Mouse (Mus musculus) stomach, embryonic 14.5 days (tissue): Measurements from ENCODE around the gene Ctu1. TPM values are rescaled to one million over a fixed set of nuclear protein-coding genes. Genes with fewer than 3 reads are reported as not detected.
"Not testable (repeated sequence)": the region's sequence is repeated elsewhere in the genome, so short reads cannot be mapped to it uniquely, and the experiment has no call there.

ENCODE experiments used
- ATAC-seq: fragments of 200-750 bp; cut with Nextera tagmentation; 2 replicates; pipeline ENCODE4 v1.8.0; 2017; ENCODE audit warnings: low read depth, moderate TSS enrichment; ENCODE audit not compliant: insufficient number of reproducible peaks, insufficient read depth, low FRiP score
- H3K27ac ChIP-seq: fragments of 300-500 bp; sonication (generic); 2 replicates; pipeline ENCODE4 v1.5.1; 2014; ENCODE audit warnings: mild to moderate bottlenecking, low read length, moderate library complexity, mixed read lengths
- H3K27me3 ChIP-seq: fragments of 300-500 bp; sonication (generic); 2 replicates; pipeline ENCODE4 v1.6.1; 2014; ENCODE audit warnings: low read length, control low read depth, mixed read lengths; ENCODE audit not compliant: control insufficient read depth, insufficient read depth
- H3K36me3 ChIP-seq: fragments of 300-500 bp; sonication (generic); 2 replicates; pipeline ENCODE4 v1.6.1; 2014; ENCODE audit warnings: mild to moderate bottlenecking, control low read depth, low read length, moderate library complexity, mixed read lengths; ENCODE audit not compliant: control insufficient read depth, insufficient read depth
- H3K4me1 ChIP-seq: fragments of 300-500 bp; sonication (generic); 2 replicates; pipeline ENCODE4 v1.6.1; 2014; ENCODE audit warnings: low read length, control low read depth, mixed read lengths; ENCODE audit not compliant: control insufficient read depth, insufficient read depth
- H3K4me2 ChIP-seq: fragments of 300-500 bp; sonication (generic); replicated peaks from 2 replicates; pipeline ENCODE4 v1.6.1; 2014; ENCODE audit warnings: low read depth, low read length, control low read depth
- H3K4me3 ChIP-seq: fragments of 300-500 bp; sonication (generic); 2 replicates; pipeline ENCODE4 v1.5.1; 2014; ENCODE audit warnings: low read depth, low read length, control low read depth
- H3K9ac ChIP-seq: fragments of 300-500 bp; sonication (generic); replicated peaks from 2 replicates; pipeline ENCODE4 v1.6.1; 2014; ENCODE audit warnings: low read depth, mild to moderate bottlenecking, control low read depth, low read length, moderate library complexity, mixed read lengths
- H3K9me3 ChIP-seq: fragments of 300-500 bp; sonication (generic); 2 replicates; pipeline ENCODE4 v1.6.1; 2016; ENCODE audit warnings: low read depth, low read length, control low read depth; ENCODE audit not compliant: control insufficient read depth
- WGBS: fragments of 180-500 bp; shearing (Covaris S2); extraction: QIAGEN DNeasy Blood & Tissue Kit; methylation state at CpG from one replicate; pipeline ENCODE4 v1.1.7; 2014; 5-methylcytosine and 5-hydroxymethylcytosine counted together
- polyA plus RNA-seq: library from polyadenylated mRNA; unstranded; fragments of >200 nt; fragmentation: Nextera tagmentation; extraction: Ambion mirVana; gene quantifications from 2 replicates; pipeline ENCODE4 v1.2.1, GENCODE M21; 2014

The Ctu1 gene
- polyA plus RNA-seq, 1 experiment from 2014 or later, result 11.0 TPM

DNA sequence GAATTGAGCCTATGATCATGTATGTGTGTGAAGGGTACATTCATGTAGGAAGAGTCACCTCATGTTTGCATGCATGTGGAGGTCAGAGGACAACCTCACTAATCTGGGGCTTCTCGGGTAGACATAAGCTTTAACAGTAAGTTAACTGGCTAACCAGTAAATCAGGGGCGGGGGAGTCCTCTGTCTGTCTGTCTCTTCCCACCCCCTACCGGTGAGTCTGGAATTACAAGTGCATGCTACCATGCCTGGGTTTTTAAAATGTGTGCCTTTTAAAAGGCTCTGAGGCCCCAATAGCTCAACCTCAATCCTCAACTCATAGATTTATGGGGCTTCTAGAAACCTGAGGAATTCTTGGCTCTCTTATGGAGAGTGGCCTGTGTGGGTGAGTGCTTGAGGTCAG lies 3.2 kb upstream of the Ctu1 start:
- no peak overlapping the region for H3K9ac ChIP-seq
- no peak overlapping the region for H3K4me3 ChIP-seq
- no peaks in the 10 kb centered on the region for H3K36me3 ChIP-seq
- no peaks in the 10 kb centered on the region for H3K27me3 ChIP-seq
- H3K4me1 ChIP-seq, result peaks cover 8% of the 10 kb centered on the region; the same call in 1 of the 2 replicates
- H3K27ac ChIP-seq, result no peak overlapping the region
- no peak overlapping the region for H3K4me2 ChIP-seq
- no peaks in the 10 kb centered on the region for H3K9me3 ChIP-seq
- 17% methylated on average over 3 of the region's 3 CpGs for WGBS
- no peak for ATAC-seq

GRCm38 (mm10) chr7:43671064-43671808 lies 580 bp upstream of the Ctu1 start:
- H3K4me2 ChIP-seq, result peak overlapping the region; percentile 72
- H3K4me1 ChIP-seq, result peaks cover 8% of the 10 kb centered on the region; the same call in 1 of the 2 replicates
- peak overlapping the region; percentile 80 for H3K4me3 ChIP-seq
- H3K9ac ChIP-seq, result no peak overlapping the region
- H3K27me3 ChIP-seq, result no peaks in the 10 kb centered on the region
- H3K36me3 ChIP-seq, result peaks cover 14% of the 10 kb centered on the region
- H3K27ac ChIP-seq, result peak overlapping the region; percentile 27; the same call in 1 of the 2 replicates
- ATAC-seq, result no peak
- 65% methylated on average over 11 of the region's 11 CpGs for WGBS
- no peaks in the 10 kb centered on the region for H3K9me3 ChIP-seq

GRCm38 (mm10) chr7:43672581-43673260 lies 905 bp downstream of the Ctu1 start:
- Histone ChIP-seq H3K36me3 (peaks cover 29% of the 10 kb centered on the region), H3K4me2 (peak overlapping the region; percentile 72), H3K9me3 (no peaks in the 10 kb centered on the region), H3K27ac (peak overlapping the region; percentile 71; the same call in 1 of the 2 replicates), H3K4me3 (peak overlapping the region; percentile 80), H3K4me1 (peaks cover 8% of the 10 kb centered on the region; the same call in 1 of the 2 replicates), H3K27me3 (no peaks in the 10 kb centered on the region), H3K9ac (peak overlapping the region; percentile 72)
- no peak for ATAC-seq
- WGBS, result 4% methylated on average over 10 of the region's 10 CpGs

- H3K36me3 ChIP-seq, result peaks cover 32% of the 10 kb centered on the region
- no peak overlapping the region for H3K9ac ChIP-seq
- H3K4me3 ChIP-seq, result no peak overlapping the region
- H3K27ac ChIP-seq, result no peak overlapping the region
- no peaks in the 10 kb centered on the region for H3K9me3 ChIP-seq
- no peak for ATAC-seq
- no peaks in the 10 kb centered on the region for H3K27me3 ChIP-seq
- WGBS, result 92% methylated on average over 32 of the region's 32 CpGs
- H3K4me1 ChIP-seq, result peaks cover 8% of the 10 kb centered on the region; the same call in 1 of the 2 replicates
- no peak overlapping the region for H3K4me2 ChIP-seq
Measured at GRCm38 (mm10) chr7:43675091-43675490, 3.3 kb downstream of the Ctu1 start.

DNA sequence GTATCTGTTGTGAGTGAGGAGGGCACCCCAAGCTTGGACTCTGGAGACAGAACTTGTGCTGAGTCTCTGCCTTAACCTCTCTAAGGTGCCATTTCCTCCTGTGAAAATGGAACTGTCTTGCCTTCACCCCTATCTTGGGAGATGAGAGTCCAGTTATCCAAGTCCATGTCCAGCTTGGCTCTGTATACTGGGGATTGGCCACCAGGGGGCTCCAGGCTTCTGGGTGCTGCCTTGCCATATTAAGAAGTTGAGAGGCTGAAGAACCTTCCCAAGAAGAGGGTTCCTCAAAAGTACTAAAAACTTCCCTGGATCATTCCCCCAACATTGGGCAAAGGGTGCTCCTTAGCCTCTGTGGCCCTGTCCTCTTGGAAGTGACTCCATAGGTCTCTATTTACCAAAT lies 6.7 kb downstream of the Ctu1 start:
- Histone ChIP-seq H3K27ac (no peak overlapping the region), H3K27me3 (no peaks in the 10 kb centered on the region), H3K9me3 (no peaks in the 10 kb centered on the region), H3K4me3 (no peak overlapping the region), H3K36me3 (peaks cover 32% of the 10 kb centered on the region), H3K4me1 (no peaks in the 10 kb centered on the region), H3K4me2 (no peak overlapping the region), H3K9ac (no peak overlapping the region)
- ATAC-seq, result no peak

- no peaks in the 10 kb centered on the region for H3K9me3 ChIP-seq
- peaks cover 21% of the 10 kb centered on the region for H3K36me3 ChIP-seq
- no peaks in the 10 kb centered on the region for H3K4me1 ChIP-seq
- no peak overlapping the region for H3K4me3 ChIP-seq
- H3K27me3 ChIP-seq, result no peaks in the 10 kb centered on the region
- H3K4me2 ChIP-seq, result no peak overlapping the region
- WGBS, result 28% methylated on average over 5 of the region's 5 CpGs
- no peak overlapping the region for H3K9ac ChIP-seq
- no peak for ATAC-seq
- H3K27ac ChIP-seq, result no peak overlapping the region
Measured at GRCm38 (mm10) chr7:43680960-43681359, 9.1 kb downstream of the Ctu1 start.

- not testable (repeated sequence) for H3K36me3 ChIP-seq, H3K27ac ChIP-seq, H3K27me3 ChIP-seq, H3K4me1 ChIP-seq, H3K4me2 ChIP-seq, H3K9ac ChIP-seq, H3K4me3 ChIP-seq, ATAC-seq, H3K9me3 ChIP-seq
- WGBS, result 12% methylated on average over 1 of the region's 1 CpGs
Measured at GRCm38 (mm10) chr7:43682511-43682910, 10.7 kb downstream of the Ctu1 start.

DNA sequence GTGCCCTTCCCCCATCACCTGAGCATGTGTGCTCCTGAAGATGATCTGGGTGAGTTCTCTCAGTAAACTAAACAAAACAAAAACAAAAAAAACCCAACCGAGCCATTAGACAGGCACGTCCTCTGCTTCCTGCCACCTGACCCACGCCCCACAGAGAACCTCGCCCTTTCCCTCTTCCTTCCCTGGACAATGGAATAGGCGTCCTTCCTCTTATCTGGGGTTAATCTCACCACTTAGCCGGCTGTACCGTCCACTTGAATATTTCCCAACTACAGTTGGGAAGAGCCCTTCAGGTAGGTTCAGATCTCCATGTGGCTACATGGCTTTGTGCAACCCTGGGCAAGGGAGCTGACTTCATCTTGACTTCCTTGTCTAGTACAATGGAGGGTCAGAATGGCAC lies 13.3 kb downstream of the Ctu1 start:
- H3K4me2 ChIP-seq, result no peak overlapping the region
- 50% methylated on average over 7 of the region's 7 CpGs for WGBS
- H3K4me3 ChIP-seq, result no peak overlapping the region
- H3K9me3 ChIP-seq, result no peaks in the 10 kb centered on the region
- no peaks in the 10 kb centered on the region for H3K4me1 ChIP-seq
- no peak overlapping the region for H3K27ac ChIP-seq
- H3K27me3 ChIP-seq, result no peaks in the 10 kb centered on the region
- no peak for ATAC-seq
- no peaks in the 10 kb centered on the region for H3K36me3 ChIP-seq
- H3K9ac ChIP-seq, result no peak overlapping the region
